In genomic region chr2:147180649-147181303, GRCm38 (mm10) we compare ENCODE assay signal across 16 mouse cellular contexts. TPM values are rescaled to one million over a fixed set of nuclear protein-coding genes. Genes with fewer than 3 reads are reported as not detected.
DNase-seq lines count a peak whose midpoint lies in the region; ATAC-seq and TF ChIP-seq lines count a peak whose summit lies in the region.
"Had no signal": no experiment of that assay in that cellular context is flagged by ENCODE, and none has a peak within 500 bp of the region (broad histone marks: within the 10 kb centered on the region; RNA-seq: fewer than 3 reads in every experiment).

No protein-coding gene starts in this region.

- 2% methylated on average over 30 of the region's 32 CpGs for WGBS in heart, embryonic 10.5 days
- WGBS in heart, embryonic 12.5 days, result 4% methylated on average over 32 of the region's 32 CpGs
- WGBS in midbrain, postnatal 0 days, result 6% methylated on average over 32 of the region's 32 CpGs

- peaks cover 90% of the 10 kb centered on the region for H3K27me3 ChIP-seq in heart, embryonic 10.5 days (ENCODE audit: insufficient read depth, poor library complexity, severe bottlenecking)
- peaks cover 79% of the 10 kb centered on the region for H3K27me3 ChIP-seq in heart, embryonic 12.5 days (replicated peaks)
- peaks cover 60% of the 10 kb centered on the region for H3K27me3 ChIP-seq in midbrain, postnatal 0 days (ENCODE audit: insufficient read depth, low read length)

- no peak for TF ChIP-seq CTCF in layer of hippocampus, adult 2 months (conservative IDR thresholded peaks at IDR 0.05)
- no peak for TF ChIP-seq CTCF in midbrain, postnatal 0 days (IDR thresholded peaks at IDR 0.05)

- H3K27ac ChIP-seq in heart, embryonic 10.5 days, result no peak overlapping the region
- no peak overlapping the region for H3K27ac ChIP-seq in heart, embryonic 12.5 days (ENCODE audit: poor library complexity, severe bottlenecking)
- peak overlapping the region; percentile 80 for H3K27ac ChIP-seq in layer of hippocampus, adult 2 months
- H3K27ac ChIP-seq in midbrain, postnatal 0 days (ENCODE audit: low read depth, low read length), result no peak overlapping the region
- H3K27ac ChIP-seq: embryonic facial prominence, embryonic 13.5 days; limb, embryonic 15.5 days had no signal

- no peak overlapping the region for H3K4me2 ChIP-seq in heart, embryonic 12.5 days
- H3K4me2 ChIP-seq in midbrain, postnatal 0 days (ENCODE audit: low read depth, low read length, poor library complexity, severe bottlenecking), result no peak overlapping the region
- H3K4me2 ChIP-seq: embryonic facial prominence, embryonic 13.5 days; limb, embryonic 15.5 days had no signal

- H3K9ac ChIP-seq in heart, embryonic 12.5 days, result no peak overlapping the region
- H3K9ac ChIP-seq in midbrain, postnatal 0 days (replicated peaks; ENCODE audit: low read length, poor library complexity, severe bottlenecking), result no peak overlapping the region
- H3K9ac ChIP-seq: embryonic facial prominence, embryonic 13.5 days; limb, embryonic 15.5 days had no signal

- no peak for ATAC-seq in heart, embryonic 12.5 days (ENCODE audit: insufficient number of reproducible peaks, low FRiP score)
- peak; percentile 12; the same call in 1 of the 2 replicates for ATAC-seq in midbrain, postnatal 0 days (ENCODE audit: low FRiP score)
- ATAC-seq: CD4-positive, CD25-positive, alpha-beta regulatory T cell, adult 4 months; intestine, embryonic 16.5 days had no signal

- no peak for DNase-seq in heart, embryonic 10.5 days (ENCODE audit: low spot score)
- DNase-seq in embryo, embryonic 9.5 days (ENCODE audit: extremely low spot score), result peak; percentile 56
- peak in 1 of 2 experiments; percentile 73 for DNase-seq in layer of hippocampus, adult 2 months (ENCODE audit: low spot score in 2 of 2)
- DNase-seq in midbrain, postnatal 0 days (ENCODE audit: low spot score), result peak; percentile 62
- DNase-seq in heart, postnatal 36 days, result no peak
- DNase-seq in thymus, postnatal 36 days, result no peak
- DNase-seq in urinary bladder, postnatal 10 days (ENCODE audit: low spot score), result no peak
- DNase-seq: right cerebral cortex, postnatal 25 days; thymus, postnatal 14 days had no signal

- H3K9me3 ChIP-seq in heart, embryonic 10.5 days, result no peaks in the 10 kb centered on the region
- H3K9me3 ChIP-seq in heart, embryonic 12.5 days (replicated peaks), result no peaks in the 10 kb centered on the region
- no peaks in the 10 kb centered on the region for H3K9me3 ChIP-seq in midbrain, postnatal 0 days (ENCODE audit: low read length)
- H3K9me3 ChIP-seq: embryonic facial prominence, embryonic 13.5 days; limb, embryonic 15.5 days had no signal

- H3K36me3 ChIP-seq in heart, embryonic 10.5 days, result no peaks in the 10 kb centered on the region
- no peaks in the 10 kb centered on the region for H3K36me3 ChIP-seq in heart, embryonic 12.5 days
- no peaks in the 10 kb centered on the region for H3K36me3 ChIP-seq in midbrain, postnatal 0 days (ENCODE audit: insufficient read depth, low read length)
- H3K36me3 ChIP-seq: embryonic facial prominence, embryonic 13.5 days; limb, embryonic 15.5 days had no signal

- intact Hi-C loops in heart, postnatal 36 days (cut with DNase I), result loop anchor here (10.0 kb wide), 1 partner anchor 346 kb away; no protein-coding TSS in a partner anchor

- H3K4me3 ChIP-seq in heart, embryonic 10.5 days, result peak overlapping the region; percentile 2; the same call in 1 of the 2 replicates
- H3K4me3 ChIP-seq in heart, embryonic 12.5 days, result no peak overlapping the region
- H3K4me3 ChIP-seq in layer of hippocampus, adult 2 months, result no peak overlapping the region
- no peak overlapping the region for H3K4me3 ChIP-seq in midbrain, postnatal 0 days (ENCODE audit: low read depth, low read length)
- H3K4me3 ChIP-seq: embryonic facial prominence, embryonic 13.5 days; limb, embryonic 15.5 days had no signal

- peaks cover 31% of the 10 kb centered on the region for H3K4me1 ChIP-seq in heart, embryonic 10.5 days
- H3K4me1 ChIP-seq in heart, embryonic 12.5 days (replicated peaks), result peaks cover 20% of the 10 kb centered on the region
- H3K4me1 ChIP-seq in midbrain, postnatal 0 days (ENCODE audit: insufficient read depth, low read length), result peaks cover 3% of the 10 kb centered on the region; the same call in 1 of the 2 replicates

RNA-seq across cellular contexts. Expression of gene Nkx2-2, which starts 13.3 kb away (rescaled TPM):
- polyA plus RNA-seq in heart, embryonic 10.5 days (2016; fragmentation: Nextera tagmentation; extraction: Ambion mirVana), result 0.08 TPM in 1 of 2 replicates, not detected in the other
- not detected in 2 replicates for polyA plus RNA-seq in heart, embryonic 12.5 days (2016; fragmentation: Nextera tagmentation; extraction: Ambion mirVana)
- total RNA-seq in layer of hippocampus, adult 2 months (2021), result 1 to 10 TPM; 4.6 to 7.0 TPM
- total RNA-seq in midbrain, postnatal 0 days (2014; rRNA removed), result 25.8 and 34.8 TPM in 2 replicates
- 11.8 and 12.9 TPM in 2 replicates for polyA plus RNA-seq in midbrain, postnatal 0 days (2015; fragmentation: Nextera tagmentation; extraction: Ambion mirVana)
- total RNA-seq in heart, postnatal 36 days (2021), result not detected
- total RNA-seq: granulocyte monocyte progenitor cell, adult 5-6 weeks; megakaryocyte progenitor cell, adult 5-6 weeks had no signal
- polyA plus RNA-seq: CD4-positive, CD25-positive, alpha-beta regulatory T cell, adult 4 months; embryonic facial prominence, embryonic 13.5 days; limb, embryonic 15.5 days had no signal

Comparison
In these comparisons a context has a peak if more than half of its experiments do, and no peak if none do; other contexts are left out.
1. DNase-seq: peak in embryo, embryonic 9.5 days (single experiment) and midbrain, postnatal 0 days (single experiment); none in heart, embryonic 10.5 days (single experiment), heart, postnatal 36 days (0 of 2), thymus, postnatal 36 days (0 of 2) and urinary bladder, postnatal 10 days (single experiment).
2. RNA of gene Nkx2-2, which starts 13.3 kb away (total RNA-seq): 25.8 to 34.8 TPM in midbrain, postnatal 0 days and 4.6 to 7.0 TPM in layer of hippocampus, adult 2 months; not detected in heart, postnatal 36 days; every median in the first group is over 4 times any median in the second.